Comparison of ENCODE assay signal across 18 mouse cellular contexts in genomic region chr1:34104846-34105245, GRCm38 (mm10).
DNase-seq lines count a peak whose midpoint lies in the region; ATAC-seq lines count a peak whose summit lies in the region.
"Had no signal": no experiment of that assay in that cellular context is flagged by ENCODE, and none has a peak within 500 bp of the region (broad histone marks: within the 10 kb centered on the region; RNA-seq: fewer than 3 reads in every experiment).

No protein-coding gene starts in this region.

- H3K9me3 ChIP-seq in heart, embryonic 16.5 days (replicated peaks; ENCODE audit: control insufficient read depth, low read length): peaks cover 3% of the 10 kb centered on the region; the same call in 1 of the 2 replicates
- no peaks in the 10 kb centered on the region for H3K9me3 ChIP-seq in lung, embryonic 16.5 days (ENCODE audit: control insufficient read depth, low read length)
- H3K9me3 ChIP-seq in liver, embryonic 16.5 days (replicated peaks; ENCODE audit: control insufficient read depth, low read length): no peaks in the 10 kb centered on the region
- H3K9me3 ChIP-seq: forebrain, embryonic 15.5 days; lung, embryonic 15.5 days; neural tube, embryonic 12.5 days had no signal

- H3K4me2 ChIP-seq in heart, embryonic 16.5 days (ENCODE audit: low read depth, low read length): peak overlapping the region; percentile 30; the same call in 1 of the 2 replicates
- H3K4me2 ChIP-seq in lung, embryonic 16.5 days (ENCODE audit: low read depth, low read length): no peak overlapping the region
- H3K4me2 ChIP-seq in liver, embryonic 16.5 days (ENCODE audit: low read depth, low read length): no peak overlapping the region
- H3K4me2 ChIP-seq: forebrain, embryonic 15.5 days; lung, embryonic 15.5 days; neural tube, embryonic 12.5 days had no signal

- no peaks in the 10 kb centered on the region for H3K27me3 ChIP-seq in heart, embryonic 16.5 days (ENCODE audit: control insufficient read depth, insufficient read depth, low read length)
- no peaks in the 10 kb centered on the region for H3K27me3 ChIP-seq in lung, embryonic 16.5 days (ENCODE audit: control insufficient read depth, insufficient read depth, low read depth, low read length)
- no peaks in the 10 kb centered on the region for H3K27me3 ChIP-seq in liver, embryonic 16.5 days (ENCODE audit: control insufficient read depth, insufficient read depth, low read depth, low read length)
- H3K27me3 ChIP-seq: forebrain, embryonic 15.5 days; lung, embryonic 15.5 days; neural tube, embryonic 12.5 days had no signal

- peak overlapping the region; percentile 46 for H3K27ac ChIP-seq in heart, embryonic 16.5 days (ENCODE audit: low read length)
- H3K27ac ChIP-seq in lung, embryonic 16.5 days (ENCODE audit: low read length): no peak overlapping the region
- H3K27ac ChIP-seq in liver, embryonic 16.5 days (ENCODE audit: low read length): peak overlapping the region; percentile 12; the same call in 1 of the 2 replicates
- H3K27ac ChIP-seq: forebrain, embryonic 15.5 days; lung, embryonic 15.5 days; neural tube, embryonic 12.5 days had no signal

- WGBS in heart, embryonic 16.5 days: 18% methylated on average over 8 of the region's 8 CpGs
- 17% methylated on average over 8 of the region's 8 CpGs for WGBS in lung, embryonic 16.5 days
- WGBS in liver, embryonic 16.5 days (ENCODE audit: insufficient replicate concordance): 29% methylated on average over 8 of the region's 8 CpGs

- peaks cover 28% of the 10 kb centered on the region for H3K4me1 ChIP-seq in heart, embryonic 16.5 days (ENCODE audit: control insufficient read depth, insufficient read depth, low read length)
- H3K4me1 ChIP-seq in lung, embryonic 16.5 days (replicated peaks; ENCODE audit: control insufficient read depth, insufficient read depth, low read length): peaks cover 3% of the 10 kb centered on the region; the same call in 1 of the 2 replicates
- no peaks in the 10 kb centered on the region for H3K4me1 ChIP-seq in liver, embryonic 16.5 days (ENCODE audit: control insufficient read depth, low read depth, low read length)

- H3K4me3 ChIP-seq in heart, embryonic 16.5 days (ENCODE audit: low read length): no peak overlapping the region
- H3K4me3 ChIP-seq in lung, embryonic 16.5 days (ENCODE audit: low read length): no peak overlapping the region
- H3K4me3 ChIP-seq in liver, embryonic 16.5 days (ENCODE audit: low read depth, low read length): no peak overlapping the region
- H3K4me3 ChIP-seq: forebrain, embryonic 15.5 days; lung, embryonic 15.5 days; neural tube, embryonic 12.5 days had no signal

- no peak for DNase-seq in frontal cortex, postnatal 14 days (ENCODE audit: low spot score in 2 of 2)
- no peak for DNase-seq in heart, adult 9 months (ENCODE audit: low spot score in 2 of 2)
- no peak for DNase-seq in lung, adult 18-20 months
- DNase-seq: adrenal gland, adult 2 months; cerebellum, adult 18-20 months; gastrocnemius, postnatal 10 days; kidney, adult 18-20 months; layer of hippocampus, postnatal 36 days; left cerebral cortex, postnatal 4 days; right cerebral cortex, postnatal 14 days had no signal

- no peaks in the 10 kb centered on the region for H3K36me3 ChIP-seq in heart, embryonic 16.5 days (ENCODE audit: control insufficient read depth, insufficient read depth)
- no peaks in the 10 kb centered on the region for H3K36me3 ChIP-seq in lung, embryonic 16.5 days (ENCODE audit: control insufficient read depth, insufficient read depth, low read length)
- H3K36me3 ChIP-seq in liver, embryonic 16.5 days (ENCODE audit: control insufficient read depth, insufficient read depth): no peaks in the 10 kb centered on the region
- H3K36me3 ChIP-seq: forebrain, embryonic 15.5 days; lung, embryonic 15.5 days; neural tube, embryonic 12.5 days had no signal

- ATAC-seq in frontal cortex, adult (ENCODE audit: low TSS enrichment): peak; percentile 31; the same call in 1 of the 2 replicates
- ATAC-seq in heart, embryonic 16.5 days (replicated peaks; ENCODE audit: extremely low read depth, insufficient read depth, low FRiP score): no peak
- ATAC-seq in lung, embryonic 16.5 days (ENCODE audit: low read depth): peak; percentile 49; the same call in 1 of the 2 replicates
- 0 out of 2 replicates have a peak, but pooled peaks have one; percentile 11 for ATAC-seq in liver, embryonic 16.5 days (ENCODE audit: low read depth)
- ATAC-seq in megakaryocyte progenitor cell, adult 5-6 weeks (replicated peaks; ENCODE audit: poor library complexity): no peak
- ATAC-seq: forebrain, embryonic 15.5 days had no signal

- H3K9ac ChIP-seq in heart, embryonic 16.5 days (ENCODE audit: low read length): no peak overlapping the region
- H3K9ac ChIP-seq in lung, embryonic 16.5 days (ENCODE audit: low read length): no peak overlapping the region
- no peak overlapping the region for H3K9ac ChIP-seq in liver, embryonic 16.5 days (ENCODE audit: low read depth, low read length)
- H3K9ac ChIP-seq: forebrain, embryonic 15.5 days; lung, embryonic 15.5 days; neural tube, embryonic 12.5 days had no signal

Comparison
In these comparisons a context has a peak if more than half of its experiments do, and no peak if none do; other contexts are left out.
1. ATAC-seq: peak in frontal cortex, adult (single experiment), lung, embryonic 16.5 days (single experiment) and liver, embryonic 16.5 days (single experiment); none in heart, embryonic 16.5 days (single experiment) and megakaryocyte progenitor cell, adult 5-6 weeks (single experiment).